Mouse (Mus musculus) spleen, adult 2 months (tissue): Measurements from ENCODE around the gene Mdm4.

Source experiments
- CTCF ChIP-seq: fragments of 200-500 bp; IDR thresholded peaks from 2 replicates; pipeline ENCODE4 v1.5.1; 2011; ENCODE audit warnings: mild to moderate bottlenecking, inconsistent platforms; ENCODE audit not compliant: insufficient read depth, insufficient read length, insufficient replicate concordance; ENCODE audit errors: extremely low read depth
- POLR2A ChIP-seq: fragments of 200-500 bp; IDR thresholded peaks from 2 replicates; pipeline ENCODE4 v1.6.1; 2011; ENCODE audit warnings: low read depth, low read length, inconsistent platforms

DNA sequence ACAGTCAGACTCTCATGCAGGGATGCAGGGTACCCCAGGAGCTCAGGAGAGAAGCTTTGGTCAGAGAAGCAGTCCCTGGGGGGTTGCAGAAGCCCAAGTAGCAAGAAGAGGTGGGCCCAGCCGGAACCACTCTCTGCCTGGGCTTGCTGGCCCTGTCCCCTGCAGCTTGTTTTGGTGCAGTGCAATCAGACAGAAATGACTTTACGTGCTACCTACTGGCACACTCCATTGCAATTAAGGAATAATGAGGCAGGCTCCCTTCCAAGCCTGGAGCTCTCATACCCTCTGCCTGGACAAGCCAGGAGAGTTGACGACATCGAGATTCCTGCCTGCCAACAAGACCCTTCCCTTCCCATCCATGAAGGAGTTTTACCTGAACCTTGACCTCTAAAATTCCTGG is 100.1 kb downstream of the Mdm4 start:
- TF ChIP-seq CTCF (no peak), POLR2A (no peak)
